Mouse (Mus musculus) ES-Bruce4 (cell line): Measurements from ENCODE around the gene Arhgap15.

Experiments
- CTCF ChIP-seq: IDR thresholded peaks from one replicate; pipeline ENCODE4 v1.8.1; 2011; ENCODE audit warnings: low read depth, low read length
- EP300 ChIP-seq: IDR thresholded peaks from 2 replicates; pipeline ENCODE4 v1.6.1; 2011; ENCODE audit warnings: low read depth, low read length; ENCODE audit not compliant: insufficient read depth

- no peak for TF ChIP-seq CTCF
- TF ChIP-seq EP300: no peak
Observed at GRCm38 (mm10) chr2:44430521-44430920, 681.9 kb downstream of the Arhgap15 start.
